Mouse (Mus musculus): ENCODE results near the gene Itga5. TPM values are rescaled to one million over a fixed set of nuclear protein-coding genes. Genes with fewer than 3 reads are reported as not detected.

Gene Itga5
- polyA plus RNA-seq, 1 experiment from 2014 or later = 30.0 TPM

GRCm38 (mm10) chr15:103298026-103298425, 68.5 kb downstream of the Itga5 start:
- H3K4me3 ChIP-seq (ENCODE audit: low read depth, low read length) = no peak overlapping the region
- ATAC-seq = no peak
- no peak overlapping the region for H3K4me2 ChIP-seq (replicated peaks; ENCODE audit: low read depth, low read length)
- peak overlapping the region; percentile 86 for H3K27ac ChIP-seq (ENCODE audit: low read length)
- H3K36me3 ChIP-seq (ENCODE audit: insufficient read depth, low read length) = peaks cover 10% of the 10 kb centered on the region; the same call in 1 of the 2 replicates
- no peak for TF ChIP-seq EP300 (IDR thresholded peaks at IDR 0.05)
- TF ChIP-seq CTCF (IDR thresholded peaks at IDR 0.05) = no peak
- no peaks in the 10 kb centered on the region for H3K9me3 ChIP-seq (ENCODE audit: low read length)
- peaks cover 8% of the 10 kb centered on the region; the same call in 1 of the 2 replicates for H3K4me1 ChIP-seq (ENCODE audit: insufficient read depth, low read depth, low read length)
- no peak for DNase-seq (ENCODE audit: low spot score)
- no peak overlapping the region for H3K9ac ChIP-seq (replicated peaks; ENCODE audit: low read depth)
- 51% methylated on average over 3 of the region's 3 CpGs for WGBS
- no peaks in the 10 kb centered on the region for H3K27me3 ChIP-seq (replicated peaks; ENCODE audit: insufficient read depth, low read length)

GRCm38 (mm10) chr15:103297313-103297712, 69.2 kb downstream of the Itga5 start:
- peaks cover 6% of the 10 kb centered on the region; the same call in 1 of the 2 replicates for H3K4me1 ChIP-seq (ENCODE audit: insufficient read depth, low read depth, low read length)
- H3K9me3 ChIP-seq (ENCODE audit: low read length) = no peaks in the 10 kb centered on the region
- 62% methylated on average over 6 of the region's 6 CpGs for WGBS
- H3K4me2 ChIP-seq (replicated peaks; ENCODE audit: low read depth, low read length) = no peak overlapping the region
- H3K27ac ChIP-seq (ENCODE audit: low read length) = peak overlapping the region; percentile 86
- H3K36me3 ChIP-seq (ENCODE audit: insufficient read depth, low read length) = peaks cover 12% of the 10 kb centered on the region; the same call in 1 of the 2 replicates
- H3K4me3 ChIP-seq (ENCODE audit: low read depth, low read length) = no peak overlapping the region
- TF ChIP-seq CTCF (IDR thresholded peaks at IDR 0.05) = no peak
- TF ChIP-seq EP300 (IDR thresholded peaks at IDR 0.05) = no peak
- H3K9ac ChIP-seq (replicated peaks; ENCODE audit: low read depth) = no peak overlapping the region
- no peaks in the 10 kb centered on the region for H3K27me3 ChIP-seq (replicated peaks; ENCODE audit: insufficient read depth, low read length)
- ATAC-seq (no peak), DNase-seq (ENCODE audit: low spot score) (no peak)

- Histone ChIP-seq H3K27ac (ENCODE audit: low read length) (no peak overlapping the region), H3K9me3 (ENCODE audit: low read length) (no peaks in the 10 kb centered on the region), H3K4me1 (ENCODE audit: insufficient read depth, low read depth, low read length) (no peaks in the 10 kb centered on the region), H3K27me3 (replicated peaks; ENCODE audit: insufficient read depth, low read length) (no peaks in the 10 kb centered on the region), H3K4me2 (replicated peaks; ENCODE audit: low read depth, low read length) (no peak overlapping the region), H3K4me3 (ENCODE audit: low read depth, low read length) (no peak overlapping the region), H3K9ac (replicated peaks; ENCODE audit: low read depth) (no peak overlapping the region), H3K36me3 (ENCODE audit: insufficient read depth, low read length) (peaks cover 12% of the 10 kb centered on the region; the same call in 1 of the 2 replicates)
- ATAC-seq = no peak
- no peak for DNase-seq (ENCODE audit: low spot score)
- 24% methylated on average over 5 of the region's 5 CpGs for WGBS
- TF ChIP-seq CTCF (IDR thresholded peaks at IDR 0.05) (no peak), EP300 (IDR thresholded peaks at IDR 0.05) (no peak)
Observed at GRCm38 (mm10) chr15:103295851-103296250, 70.7 kb downstream of the Itga5 start.

- TF ChIP-seq EP300 (IDR thresholded peaks at IDR 0.05) = no peak
- no peak for TF ChIP-seq CTCF (IDR thresholded peaks at IDR 0.05)
- WGBS = 90% methylated on average over 2 of the region's 2 CpGs
- H3K27ac ChIP-seq (ENCODE audit: low read length) = no peak overlapping the region
- H3K4me2 ChIP-seq (replicated peaks; ENCODE audit: low read depth, low read length) = no peak overlapping the region
- DNase-seq (ENCODE audit: low spot score) = no peak
- no peaks in the 10 kb centered on the region for H3K4me1 ChIP-seq (ENCODE audit: insufficient read depth, low read depth, low read length)
- no peak overlapping the region for H3K9ac ChIP-seq (replicated peaks; ENCODE audit: low read depth)
- H3K36me3 ChIP-seq (ENCODE audit: insufficient read depth, low read length) = peaks cover 12% of the 10 kb centered on the region; the same call in 1 of the 2 replicates
- H3K27me3 ChIP-seq (replicated peaks; ENCODE audit: insufficient read depth, low read length) = no peaks in the 10 kb centered on the region
- H3K4me3 ChIP-seq (ENCODE audit: low read depth, low read length) = no peak overlapping the region
- ATAC-seq = no peak
- H3K9me3 ChIP-seq (ENCODE audit: low read length) = no peaks in the 10 kb centered on the region
Observed at GRCm38 (mm10) chr15:103294649-103295048, 71.9 kb downstream of the Itga5 start.

Small RNA genes lying within 50 kb of the gene (microRNA-seq; reads per million reads assigned to microRNA genes)
- gene Mir6963 = not detected

Other genes starting within 250 kb of the Itga5 start
- gene Smug1, start 199.7 kb downstream of the Itga5 start, polyA plus RNA-seq (2015; fragmentation: Nextera tagmentation; extraction: Ambion mirVana) = 10.5 and 12.2 TPM in 2 replicates
- 27.8 and 29.4 TPM in 2 replicates for gene Cbx5, start 126.9 kb downstream of the Itga5 start, polyA plus RNA-seq (2015; fragmentation: Nextera tagmentation; extraction: Ambion mirVana)
- 200 and 211 TPM in 2 replicates for gene Hnrnpa1, start 126.3 kb downstream of the Itga5 start, polyA plus RNA-seq (2015; fragmentation: Nextera tagmentation; extraction: Ambion mirVana)
- 10.5 and 11.2 TPM in 2 replicates for gene Nfe2, start 108.4 kb downstream of the Itga5 start, polyA plus RNA-seq (2015; fragmentation: Nextera tagmentation; extraction: Ambion mirVana)
- 162 and 163 TPM in 2 replicates for gene Copz1, start 94.0 kb downstream of the Itga5 start, polyA plus RNA-seq (2015; fragmentation: Nextera tagmentation; extraction: Ambion mirVana)
- 0.67 and 2.2 TPM in 2 replicates for gene Gpr84, start 56.2 kb downstream of the Itga5 start, polyA plus RNA-seq (2015; fragmentation: Nextera tagmentation; extraction: Ambion mirVana)
- 5.0 and 6.5 TPM in 2 replicates for gene Zfp385a, start 26.7 kb downstream of the Itga5 start, polyA plus RNA-seq (2015; fragmentation: Nextera tagmentation; extraction: Ambion mirVana)
- not detected in 2 replicates for gene Gtsf1, start 63.7 kb upstream of the Itga5 start, polyA plus RNA-seq (2015; fragmentation: Nextera tagmentation; extraction: Ambion mirVana)
- gene Gtsf2, start 81.7 kb upstream of the Itga5 start, polyA plus RNA-seq (2015; fragmentation: Nextera tagmentation; extraction: Ambion mirVana) = not detected in 2 replicates
- gene Nckap1l, start 87.0 kb upstream of the Itga5 start, polyA plus RNA-seq (2015; fragmentation: Nextera tagmentation; extraction: Ambion mirVana) = 3.5 and 3.7 TPM in 2 replicates
- gene Pde1b, start 136.3 kb upstream of the Itga5 start, polyA plus RNA-seq (2015; fragmentation: Nextera tagmentation; extraction: Ambion mirVana) = 2.1 and 2.2 TPM in 2 replicates
- 5.7 and 7.0 TPM in 2 replicates for gene Ppp1r1a, start 171.2 kb upstream of the Itga5 start, polyA plus RNA-seq (2015; fragmentation: Nextera tagmentation; extraction: Ambion mirVana)
- 17.9 TPM in 1 of 2 replicates, not detected in the other for gene Glycam1, start 198.3 kb upstream of the Itga5 start, polyA plus RNA-seq (2015; fragmentation: Nextera tagmentation; extraction: Ambion mirVana)

Data from lung, postnatal 0 days (tissue).